Mouse (Mus musculus) heart, postnatal 10 days (tissue): ENCODE measurements around the gene Ubl5. TPM values are rescaled to one million over a fixed set of nuclear protein-coding genes. Genes with fewer than 3 reads are reported as not detected.
"Not testable (repeated sequence)": the region's sequence is repeated elsewhere in the genome, so short reads cannot be mapped to it uniquely, and the experiment has no call there.

ENCODE experiments used
- DNase-seq, 2 experiments: peaks; one replicate each; pipeline ENCODE4 v3.0.0; 2021
- intact Hi-C: fragments of 180-260 bp; cut with DNase I; formaldehyde crosslinking; loops from one replicate; pipeline ENCODE4 v1.15.1; 2025
- total RNA-seq, 2 experiments: library from RNA; stranded (reverse); gene quantifications; 2 replicates each; pipeline ENCODE4 v1.2.3; 2021

Ubl5 gene
- total RNA-seq, result 100 to 1,000 TPM; 221 to 248 TPM

DNA sequence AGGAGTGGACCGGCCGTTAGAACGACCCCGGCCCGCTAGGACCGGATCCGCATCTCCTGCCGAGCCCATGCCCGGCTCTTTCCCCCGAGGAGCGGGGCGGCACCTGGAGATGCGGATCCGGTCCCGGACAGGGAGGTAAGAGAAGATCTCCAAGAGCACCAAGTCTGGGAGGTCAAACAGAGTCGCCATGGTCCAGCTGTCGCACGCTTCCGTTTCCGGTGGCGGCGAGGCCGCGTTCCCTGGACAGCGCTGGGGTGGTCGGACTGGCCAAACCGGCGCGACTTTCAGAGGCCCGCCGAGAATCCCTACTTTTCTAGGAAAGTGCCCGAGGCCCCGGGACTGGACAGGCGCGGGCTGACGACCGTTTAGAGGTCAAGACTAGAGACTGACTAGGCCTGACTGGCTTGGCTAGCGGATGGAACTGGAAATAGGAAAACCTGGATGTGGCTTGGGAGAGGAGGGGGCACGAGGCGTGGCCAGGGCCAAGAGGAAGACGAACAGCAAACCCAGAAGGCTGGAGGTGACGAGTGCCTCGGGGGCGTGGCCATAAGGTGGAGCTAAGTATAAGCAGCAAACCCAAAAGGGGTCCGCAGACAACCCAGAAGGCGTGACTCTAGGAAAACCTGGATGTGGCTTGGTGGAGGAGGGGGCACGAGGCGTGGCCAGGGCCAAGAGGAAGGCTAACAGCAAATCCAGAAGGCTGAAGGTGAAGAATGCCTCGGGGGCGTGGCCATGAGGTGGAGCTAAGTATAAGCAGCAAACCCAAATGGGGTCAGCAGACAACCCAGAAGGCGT, at the start of gene Ubl5:
TSS of gene Ubl5 (plus strand) at position 778 of the 795 bp plus-strand sequence.
- DNase-seq, result peak; percentile 91 to 93
- intact Hi-C loops, result loop anchor here (1.0 to 10.0 kb wide), 4 partner anchors 35 to 1017 kb away; partner anchors contain the start of genes Zfp26 and Zfp317

DNA sequence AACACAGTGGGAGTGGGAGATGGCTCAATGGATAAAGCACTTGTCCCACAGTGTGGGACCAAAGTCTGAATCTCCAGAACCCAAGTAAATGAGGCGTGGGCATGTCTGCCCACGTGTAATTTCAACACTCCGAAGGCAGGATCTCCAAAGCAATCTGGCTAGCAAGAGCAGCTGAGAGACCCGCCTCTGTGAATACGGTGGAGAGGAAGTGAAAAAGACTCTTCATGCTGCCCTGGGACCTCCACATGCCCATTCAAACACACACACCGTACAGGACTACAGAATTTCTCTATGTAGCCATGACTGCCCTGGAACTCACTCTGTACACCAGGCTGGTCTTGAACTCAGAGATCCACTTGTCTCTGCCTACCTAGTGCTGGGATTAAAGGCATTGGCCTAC, 41.4 kb upstream of the Ubl5 start:
- intact Hi-C loops, result no loop called here
- no peak for DNase-seq

DNA sequence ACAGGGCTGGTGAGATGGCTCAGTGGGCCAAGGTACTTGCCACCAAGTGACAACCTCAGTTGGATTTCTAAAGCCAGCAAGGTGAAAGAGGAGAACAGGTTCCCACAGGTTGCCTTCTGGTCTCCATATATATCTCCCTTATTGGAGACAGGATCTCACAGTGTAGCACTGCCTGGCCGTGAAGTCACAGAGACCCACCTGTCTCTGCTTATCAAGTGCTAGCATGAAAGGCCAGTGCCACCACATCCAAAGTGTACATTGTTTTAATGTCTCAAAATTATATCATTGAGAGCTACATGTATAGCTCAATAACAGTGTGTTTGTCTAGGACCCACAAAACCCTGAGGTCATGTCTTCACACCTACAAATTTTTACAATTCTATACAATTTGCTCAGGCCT, 36.4 kb upstream of the Ubl5 start:
- DNase-seq, result no peak
- intact Hi-C loops, result loop anchor here (2.0 kb wide), 1 partner anchor 37 kb away; the partner anchor contains the start of gene Ubl5

DNA sequence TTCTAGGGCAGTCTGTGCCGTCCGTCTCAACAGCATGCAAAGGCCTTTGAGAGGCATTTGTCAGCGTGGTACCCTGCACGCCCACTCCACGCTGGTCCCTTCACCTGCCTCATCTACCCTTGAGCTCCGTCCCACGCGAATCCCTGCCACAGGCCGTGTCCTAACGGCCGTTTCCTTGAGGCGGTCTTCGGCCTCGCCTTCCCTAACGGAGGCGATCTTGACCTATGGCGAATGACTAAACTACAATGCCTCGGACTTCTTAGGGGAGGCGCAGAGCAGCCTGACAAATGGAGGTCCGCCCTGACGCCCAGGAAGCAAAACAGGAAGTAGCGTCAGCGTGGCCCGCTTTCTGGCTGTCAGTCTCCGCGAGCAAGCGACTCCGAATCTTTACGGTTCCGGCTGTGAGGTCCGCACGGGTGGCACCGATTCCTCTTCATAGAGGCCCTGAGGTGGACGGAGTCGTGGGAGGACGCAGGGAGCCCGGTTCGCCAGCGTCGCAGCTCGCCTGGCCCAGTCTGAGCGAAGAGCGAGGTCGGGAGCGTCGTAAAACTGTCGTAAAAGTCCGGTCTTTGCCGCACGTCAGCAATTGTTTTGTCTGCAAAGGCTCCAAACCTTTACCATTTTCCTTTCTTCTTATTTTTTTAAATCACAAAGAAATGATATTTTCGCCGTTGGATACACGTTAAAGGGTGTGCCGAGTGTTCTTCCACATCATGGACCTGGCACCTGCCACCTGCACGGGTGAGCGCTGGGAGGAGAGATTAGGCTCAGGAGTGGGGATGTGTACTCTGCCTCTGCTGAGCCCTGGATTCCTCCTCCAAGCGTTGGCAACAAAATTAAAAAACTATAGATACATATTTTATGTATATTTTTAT, 35.3 kb upstream of the Ubl5 start:
- intact Hi-C loops, result loop anchor here (1.0 to 2.0 kb wide), 2 partner anchors 26 to 35 kb away; partner anchors contain the start of genes Ubl5 and Zfp846
- peak; percentile 92 for DNase-seq

DNA sequence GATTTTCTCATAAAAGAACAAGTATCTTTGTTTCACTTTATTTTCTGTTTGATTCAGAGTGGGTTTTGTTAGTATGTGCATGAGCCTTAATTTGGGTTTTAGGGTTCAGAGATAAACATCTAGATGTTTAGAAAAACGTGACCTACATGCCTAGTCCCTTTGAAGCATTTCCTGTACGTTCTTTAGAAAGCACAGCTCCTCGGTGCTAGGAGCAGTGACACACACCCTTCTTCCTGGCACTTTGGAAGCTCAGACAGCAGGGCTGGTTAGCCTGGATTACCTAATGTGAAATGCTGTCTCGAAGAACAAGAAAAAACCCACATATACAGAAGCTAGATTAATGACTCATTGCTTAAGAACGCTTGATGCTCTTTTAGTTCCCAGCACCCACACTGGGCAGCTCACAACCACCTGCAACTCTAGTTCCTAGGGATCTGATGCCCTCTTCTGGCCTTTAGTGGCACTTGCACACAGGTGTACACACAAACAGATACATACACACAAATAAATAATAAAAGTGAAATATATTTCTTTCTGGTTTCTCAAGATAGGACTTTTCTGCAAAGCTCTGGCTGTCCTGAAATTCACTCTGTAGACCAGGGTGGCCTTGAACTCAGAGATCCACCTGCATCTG, 32.7 kb upstream of the Ubl5 start:
- intact Hi-C loops, result no loop called here
- DNase-seq, result no peak

DNA sequence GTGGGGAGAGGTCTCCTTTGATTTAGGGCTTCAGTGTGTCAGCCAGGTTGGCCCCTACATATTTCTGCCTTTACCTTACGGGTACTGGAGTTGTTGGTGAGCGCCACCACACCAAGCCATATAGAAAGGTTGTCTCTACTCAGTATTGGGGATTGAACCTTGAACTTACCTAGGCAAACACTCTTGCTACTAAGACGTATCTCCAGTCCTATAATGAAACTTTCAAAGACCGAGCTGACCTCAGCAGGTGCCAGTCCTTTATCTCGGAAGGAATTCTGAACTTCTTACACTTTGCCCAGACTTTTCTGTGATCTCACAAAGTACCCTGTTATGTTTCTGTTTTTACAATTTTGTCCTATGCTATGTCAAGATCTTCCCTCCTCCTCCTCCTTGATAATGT, 30.7 kb upstream of the Ubl5 start:
- DNase-seq, result no peak
- intact Hi-C loops, result no loop called here

DNA sequence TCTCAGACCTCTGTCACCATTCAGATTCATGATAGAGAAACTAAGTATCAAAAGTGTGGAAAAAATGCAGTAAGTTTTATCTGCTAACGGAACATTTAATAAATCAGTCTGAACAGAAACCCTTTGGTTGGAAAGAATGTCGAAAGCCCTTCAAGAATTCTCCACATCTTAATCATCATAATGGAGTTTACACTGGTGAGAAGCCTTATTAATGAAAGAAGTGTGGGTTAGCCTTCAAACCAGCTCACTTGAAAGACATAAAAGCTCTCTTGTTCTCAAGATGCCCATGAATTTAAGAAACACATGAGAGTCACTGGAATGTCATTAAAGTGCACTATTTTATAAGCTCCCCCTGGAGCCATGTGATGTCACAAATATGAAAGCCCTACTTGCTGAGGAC, 26.0 kb upstream of the Ubl5 start:
- intact Hi-C loops, result no loop called here
- no peak for DNase-seq

DNA sequence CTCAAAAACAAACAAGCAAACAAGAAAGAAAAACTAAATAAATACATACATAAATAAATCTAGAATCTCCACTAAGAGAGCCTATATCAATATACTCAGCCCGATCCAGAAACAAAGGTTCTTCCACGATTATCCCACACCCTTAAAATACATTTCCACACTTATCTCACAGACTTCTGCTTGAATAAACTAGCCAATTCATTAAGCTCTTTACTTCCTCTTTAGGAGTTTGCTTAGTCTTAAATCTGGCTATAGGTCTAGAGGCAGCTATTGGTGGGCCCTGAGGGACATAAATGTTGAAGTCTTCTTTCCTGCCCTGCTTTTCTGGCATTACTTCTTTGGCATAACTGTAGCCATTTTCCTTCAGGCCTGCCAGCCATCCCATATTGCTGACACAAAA, 11.3 kb upstream of the Ubl5 start:
- intact Hi-C loops, result no loop called here
- DNase-seq, result no peak

DNA sequence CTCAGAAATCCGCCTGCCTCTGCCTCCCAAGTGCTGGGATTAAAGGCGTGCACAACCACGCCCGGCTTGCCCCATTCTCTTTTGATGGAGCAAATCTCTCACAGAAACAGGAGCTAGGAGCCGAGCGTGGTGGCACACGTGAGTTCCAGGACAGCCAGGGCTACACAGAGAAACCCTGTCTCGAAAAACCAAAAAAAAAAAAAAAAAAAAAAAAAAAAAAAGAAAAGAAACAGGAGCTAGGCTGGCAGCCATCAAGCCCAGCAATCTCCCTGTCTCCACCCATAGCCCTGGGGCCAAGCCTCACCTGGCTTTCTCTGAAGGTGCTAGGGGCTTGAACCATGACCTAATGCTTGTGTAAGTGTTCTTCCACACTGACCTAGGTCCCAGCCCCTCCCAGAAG, 7.0 kb upstream of the Ubl5 start:
- intact Hi-C loops, result not testable (repeated sequence)
- peak in 1 of 2 experiments; percentile 0 for DNase-seq

DNA sequence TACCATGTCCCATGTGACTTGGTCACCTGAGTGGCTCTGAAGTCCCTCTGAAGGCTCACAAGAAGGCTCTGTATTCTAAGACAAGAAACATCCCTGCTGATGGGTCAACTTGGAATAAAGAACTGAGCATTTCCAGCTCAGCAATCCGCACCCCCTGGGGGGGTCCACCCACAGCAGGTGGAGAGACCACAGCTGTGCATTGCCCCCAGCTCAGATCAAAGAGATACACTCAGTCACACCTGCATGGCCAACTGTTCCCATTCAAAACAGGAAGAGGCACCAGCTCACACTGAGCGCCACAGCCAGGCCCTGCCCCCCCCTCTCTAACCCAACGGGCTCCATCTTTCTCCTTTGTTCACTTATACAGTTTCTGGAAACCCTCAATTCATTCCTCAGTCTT, 6.4 kb upstream of the Ubl5 start:
- intact Hi-C loops, result no loop called here
- DNase-seq, result peak in 1 of 2 experiments; percentile 16

DNA sequence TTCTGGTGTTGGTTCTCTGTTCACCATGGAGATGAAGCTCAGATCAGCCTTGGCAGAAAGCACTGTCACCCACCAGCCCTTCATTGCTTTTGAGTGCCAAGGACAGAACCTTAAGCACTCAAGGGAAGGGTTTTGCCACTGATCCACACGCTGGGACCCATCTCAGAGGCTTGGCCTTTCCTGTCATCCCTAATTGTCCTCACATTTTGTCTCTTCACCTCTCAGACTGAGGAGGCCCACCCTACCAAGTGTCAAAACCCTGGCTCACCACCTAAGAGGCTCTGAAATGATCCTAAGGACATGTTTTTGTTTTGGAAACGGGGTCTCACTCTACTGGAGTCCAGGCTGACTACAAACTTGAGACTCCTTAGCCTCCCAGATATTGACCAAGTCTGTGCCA, 5.9 kb upstream of the Ubl5 start:
- intact Hi-C loops, result no loop called here
- peak in 1 of 2 experiments; percentile 5 for DNase-seq

DNA sequence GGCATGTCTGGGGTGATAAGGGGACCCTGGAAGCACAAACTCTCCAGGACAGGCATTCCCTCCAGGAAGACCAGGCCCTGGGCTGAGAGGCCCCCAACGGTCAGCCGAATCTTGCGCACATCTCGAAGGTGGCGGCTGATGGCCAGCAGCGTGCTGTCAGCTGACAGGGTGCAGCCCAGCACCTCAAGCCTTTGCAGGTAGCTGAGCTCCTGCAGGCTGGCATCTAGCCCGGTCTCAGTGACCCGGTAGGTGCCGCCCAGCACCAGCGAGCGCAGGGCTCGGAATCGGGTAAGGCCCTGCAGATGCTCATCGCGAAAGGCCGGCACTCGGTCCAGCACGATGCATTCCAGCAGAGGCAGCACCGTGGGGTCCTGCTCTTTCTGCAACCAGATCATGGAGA, 4.1 kb upstream of the Ubl5 start:
- intact Hi-C loops, result no loop called here
- DNase-seq, result peak in 1 of 2 experiments; percentile 1

DNA sequence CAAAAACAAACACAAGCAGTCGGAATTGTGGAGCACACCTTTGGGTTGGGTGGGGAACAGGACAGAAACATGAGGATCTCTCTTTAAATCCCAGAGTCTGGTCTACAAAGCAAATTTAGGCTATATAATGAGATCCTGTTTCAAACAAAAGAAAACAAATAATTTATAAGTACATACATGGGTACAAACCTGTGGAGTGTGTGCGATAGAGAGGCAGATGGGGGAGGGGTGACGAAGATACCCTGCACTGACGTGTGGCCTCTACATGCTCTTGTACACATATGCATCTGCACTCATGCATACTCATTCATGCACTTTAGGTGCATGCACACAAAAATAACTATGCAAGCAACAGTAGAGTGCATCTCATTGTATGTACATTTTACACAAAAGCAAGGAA, 3.2 kb upstream of the Ubl5 start:
- peak in 1 of 2 experiments; percentile 0 for DNase-seq
- intact Hi-C loops, result no loop called here

DNA sequence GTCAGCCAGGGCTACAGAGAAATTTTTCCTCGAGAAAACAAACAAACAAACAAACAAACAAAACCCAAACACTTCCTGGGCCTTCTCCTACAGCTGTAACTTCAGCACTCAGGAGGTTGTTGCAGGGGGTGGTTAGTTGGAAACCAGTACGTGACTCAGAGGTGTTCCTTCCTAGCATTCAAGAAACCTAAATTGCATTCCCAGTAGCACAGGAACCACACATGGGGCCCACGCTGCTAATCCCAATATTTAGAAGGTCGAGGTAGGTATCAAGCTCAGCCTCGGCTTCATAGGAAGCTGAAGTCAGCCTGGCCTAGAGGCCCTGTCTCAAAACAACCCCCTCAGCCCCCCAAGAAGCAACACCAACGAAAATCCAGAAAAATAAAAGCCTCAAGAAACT, 1.2 kb upstream of the Ubl5 start:
- intact Hi-C loops, result loop anchor here (10.0 kb wide), 2 partner anchors 177 to 1017 kb away; partner anchors contain the start of genes Zfp26 and Zfp317
- no peak for DNase-seq

DNA sequence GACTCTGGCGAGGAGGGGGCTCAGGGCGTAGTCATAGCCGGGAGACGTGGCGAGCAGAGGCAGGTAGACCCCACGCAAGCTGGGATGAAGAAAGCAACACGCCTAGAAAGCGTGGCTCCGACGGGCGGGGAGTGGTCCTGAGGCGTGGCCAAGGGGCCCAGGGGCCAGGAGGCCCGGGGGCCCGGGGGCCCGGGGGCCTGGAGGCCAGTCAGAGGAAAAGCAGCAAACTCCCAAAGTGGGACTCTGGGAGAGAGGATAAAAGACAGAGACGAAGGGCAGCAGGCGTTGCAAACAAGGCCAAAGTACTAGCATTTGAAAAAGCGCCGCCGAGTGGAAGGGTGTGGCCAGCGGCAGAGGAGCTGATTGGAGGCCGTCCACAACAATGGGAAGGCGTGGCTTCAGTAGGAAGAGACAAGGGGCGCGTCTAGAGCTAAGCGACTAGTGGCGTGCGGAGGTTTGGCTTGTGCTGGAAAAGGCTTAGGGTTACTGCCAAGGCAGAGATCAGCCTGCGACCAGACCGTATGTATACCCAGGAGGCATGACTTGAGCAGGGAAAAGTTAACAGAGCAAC, 303 bp downstream of the Ubl5 start:
- intact Hi-C loops, result loop anchor here (1.0 to 10.0 kb wide), 4 partner anchors 36 to 1018 kb away; partner anchors contain the start of genes Zfp26 and Zfp317
- peak; percentile 93 for DNase-seq

DNA sequence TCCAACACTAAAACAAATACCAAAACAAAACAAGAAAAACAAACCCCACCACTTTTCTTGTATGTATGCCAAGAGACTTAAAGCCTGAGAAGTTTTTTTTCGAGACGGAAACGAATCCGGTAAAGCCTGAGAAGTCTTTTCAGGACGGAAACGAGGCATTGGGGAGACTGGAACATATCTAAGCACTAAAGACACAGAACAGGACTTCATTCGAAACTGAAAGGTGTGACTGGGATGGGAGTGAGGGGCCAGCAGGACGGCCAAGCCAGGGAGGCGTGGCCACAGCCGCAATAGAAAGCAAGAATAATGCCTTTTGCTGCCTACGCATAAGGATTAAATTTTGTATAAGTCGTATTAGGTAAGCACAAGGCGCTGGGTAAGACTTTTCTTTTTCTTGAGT, 1.1 kb downstream of the Ubl5 start:
- intact Hi-C loops, result loop anchor here (2.0 to 10.0 kb wide), 3 partner anchors 37 to 1019 kb away; partner anchors contain the start of genes Zfp26 and Zfp317
- no peak for DNase-seq

DNA sequence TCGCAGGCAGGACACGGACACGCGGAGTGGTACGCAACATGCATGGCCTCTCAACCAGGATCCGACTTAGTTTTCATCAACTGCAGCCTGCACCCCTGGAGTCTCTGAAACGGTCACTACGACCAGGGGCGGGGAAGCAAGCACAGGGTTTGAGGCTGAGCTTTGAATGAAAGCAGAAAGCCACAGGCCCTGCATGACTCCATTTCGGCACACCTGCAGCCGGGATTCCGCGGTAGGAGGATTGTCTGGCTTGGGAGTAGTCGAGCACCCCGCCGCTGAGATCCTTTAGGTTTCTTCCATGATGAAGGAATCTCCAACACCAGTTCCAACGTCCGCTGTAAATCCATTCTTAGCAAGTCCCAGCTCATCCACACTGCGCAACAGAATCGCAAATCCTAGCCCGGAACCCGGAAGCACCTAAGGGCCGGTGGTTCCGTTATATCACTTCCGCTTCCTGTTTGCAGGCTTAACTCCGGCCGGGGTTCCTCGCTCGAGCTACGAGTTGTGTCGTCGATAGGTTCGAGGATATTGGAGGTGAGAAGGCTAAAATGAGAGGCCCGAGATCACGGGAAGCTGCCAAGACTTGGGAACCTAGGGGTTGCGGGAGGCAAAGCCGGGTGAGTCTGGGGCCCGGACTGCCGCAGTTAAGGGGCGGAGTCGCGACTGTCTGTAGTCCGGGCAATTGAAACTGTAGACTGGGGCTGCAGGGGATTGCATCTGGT, 1.8 kb downstream of the Ubl5 start, which contains the start of gene Fbxl12:
TSS of gene Fbxl12 (minus strand) at position 408 of the 722 bp plus-strand sequence.
- intact Hi-C loops, result loop anchor here (10.0 kb wide), 2 partner anchors 180 to 1020 kb away; partner anchors contain the start of genes Zfp26 and Zfp317
- peak; percentile 84 to 87 for DNase-seq

DNA sequence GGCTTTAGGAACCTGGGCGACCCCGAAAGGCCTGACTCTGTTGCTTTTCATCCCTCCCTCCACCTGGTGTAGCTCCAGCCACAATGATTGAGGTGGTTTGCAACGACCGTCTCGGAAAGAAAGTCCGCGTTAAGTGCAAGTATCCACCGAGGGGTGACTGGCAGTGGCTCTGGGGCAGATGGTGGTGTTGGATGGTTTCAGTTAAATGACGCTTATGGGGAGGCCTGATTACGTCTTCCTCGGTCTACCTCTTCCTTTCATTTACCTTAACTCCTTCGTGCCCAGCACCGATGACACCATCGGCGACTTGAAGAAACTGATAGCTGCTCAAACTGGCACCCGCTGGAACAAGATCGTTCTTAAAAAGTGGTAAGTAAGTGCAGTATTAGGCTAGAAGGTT, 2.4 kb downstream of the Ubl5 start:
- intact Hi-C loops, result loop anchor here (10.0 kb wide), 2 partner anchors 180 to 1020 kb away; partner anchors contain the start of genes Zfp26 and Zfp317
- DNase-seq, result peak in 1 of 2 experiments; percentile 23

DNA sequence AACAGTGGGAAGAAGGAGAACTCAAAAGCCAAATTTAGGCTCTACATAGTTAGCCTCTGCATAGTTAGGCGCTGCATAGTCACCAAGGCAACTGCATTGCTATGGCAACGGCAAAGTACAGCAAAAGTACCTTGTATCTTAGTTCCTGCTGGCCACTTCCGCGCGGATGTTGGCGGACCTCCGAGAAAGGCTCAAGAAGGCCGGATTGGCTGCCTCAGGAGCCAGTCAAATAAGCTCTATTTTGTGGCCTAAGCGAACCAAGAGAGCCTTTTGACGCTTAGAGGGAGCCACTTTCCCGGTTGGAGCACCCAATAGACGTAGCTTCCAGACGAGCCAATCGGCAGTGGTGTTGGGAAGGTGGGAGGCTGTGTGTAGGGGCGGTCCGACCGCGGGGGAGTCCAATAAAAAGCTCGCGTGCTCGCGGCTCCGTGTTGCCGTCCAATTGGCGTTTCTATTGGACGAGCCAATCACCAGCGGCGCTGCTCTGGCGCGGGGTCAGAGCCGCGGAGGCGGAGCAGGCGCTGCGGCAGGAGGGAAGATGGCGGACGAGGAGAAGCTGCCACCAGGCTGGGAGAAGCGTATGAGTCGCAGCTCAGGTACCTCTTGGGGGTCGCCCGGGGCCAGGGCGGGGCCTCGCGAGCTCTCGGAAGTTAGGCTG, 9.1 kb downstream of the Ubl5 start, which contains the start of gene Pin1:
TSS of gene Pin1 (plus strand) at position 494 of the 658 bp plus-strand sequence.
- peak; percentile 98 to 99 for DNase-seq
- intact Hi-C loops, result no loop called here
